Mouse (Mus musculus) adrenal gland, adult 18-20 months (tissue): ENCODE data around the gene Wdr25. TPM values are rescaled to one million over a fixed set of nuclear protein-coding genes. Genes with fewer than 3 reads are reported as not detected.
A peak's percentile ranks its signal among the peaks of the same experiment; 100 is the strongest.

ENCODE experiments used
- DNase-seq, 2 experiments: peaks; one replicate each; pipeline ENCODE4 v3.0.0; 2021 to 2022; ENCODE audit warnings: low spot score in 2 of 2
- total RNA-seq, 2 experiments: library from RNA; stranded (reverse); gene quantifications; 1 replicate in 1 of 2; 2 replicates in 1 of 2; pipeline ENCODE4 v1.2.3; 2021

Wdr25 gene
- total RNA-seq, 2 experiments from 2014 or later, result 5.0 to 5.7 TPM

DNA sequence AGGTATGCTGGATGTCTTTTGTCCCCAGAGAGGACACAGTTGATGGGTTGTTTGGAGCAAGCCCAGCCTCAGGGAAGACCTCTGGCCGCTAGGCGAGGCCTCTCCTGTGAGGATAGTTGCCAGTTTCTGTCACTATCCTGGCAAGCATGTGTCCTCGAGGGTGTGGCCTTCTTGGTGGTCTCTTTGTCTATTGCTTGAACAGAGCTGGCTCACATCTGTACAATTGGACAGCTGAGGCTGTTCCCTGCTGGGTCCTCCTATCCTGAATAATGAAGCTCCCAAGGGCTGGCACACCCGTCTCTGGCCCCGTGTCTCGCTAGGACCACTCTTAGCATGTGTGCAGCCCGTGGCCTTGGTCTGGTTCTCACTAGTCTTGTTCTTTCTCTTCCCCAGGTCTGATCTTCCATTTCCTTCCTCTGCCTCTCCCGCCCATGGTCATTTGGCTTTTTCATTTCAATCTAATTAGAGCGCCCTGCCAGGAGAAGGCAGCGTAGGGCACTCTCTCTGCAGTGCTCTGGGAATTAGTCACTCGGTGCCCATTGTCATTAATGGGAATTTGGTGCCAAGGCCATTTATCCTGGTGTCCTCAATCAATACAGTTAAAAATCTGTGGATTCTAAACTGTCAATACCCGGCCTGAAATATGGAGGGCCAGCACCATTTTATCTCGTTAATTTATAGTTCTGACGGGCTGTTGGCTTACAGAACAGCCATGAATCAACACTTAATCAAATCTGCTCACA is 88.7 kb downstream of the Wdr25 start:
- DNase-seq, result no peak

DNA sequence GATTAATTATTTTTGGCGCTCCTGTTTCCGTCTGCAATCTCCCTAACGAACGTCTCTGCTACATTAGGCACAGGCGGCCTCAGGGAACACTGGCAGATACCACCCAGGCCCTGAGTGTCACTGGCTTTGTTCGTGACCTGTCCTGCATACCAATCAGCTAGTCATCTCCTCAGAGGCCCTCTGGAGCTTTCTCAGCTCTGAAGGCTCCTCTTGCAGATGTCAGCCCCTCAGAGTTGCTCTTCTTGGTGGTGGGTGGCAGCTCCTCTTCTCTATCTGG is 89.2 kb downstream of the Wdr25 start:
- no peak for DNase-seq

GRCm38 (mm10) chr12:108983496-108983895 is 90.1 kb downstream of the Wdr25 start:
- DNase-seq, result no peak

GRCm38 (mm10) chr12:108984471-108984870 is 91.0 kb downstream of the Wdr25 start:
- DNase-seq, result no peak

GRCm38 (mm10) chr12:108985025-108985424 is 91.6 kb downstream of the Wdr25 start:
- DNase-seq, result no peak

- DNase-seq, result no peak
Observed at GRCm38 (mm10) chr12:108987448-108987847, 94.0 kb downstream of the Wdr25 start.

GRCm38 (mm10) chr12:108990425-108990824 is 97.0 kb downstream of the Wdr25 start:
- DNase-seq, result no peak

GRCm38 (mm10) chr12:108993046-108993445 is 99.6 kb downstream of the Wdr25 start:
- DNase-seq, result no peak

DNA sequence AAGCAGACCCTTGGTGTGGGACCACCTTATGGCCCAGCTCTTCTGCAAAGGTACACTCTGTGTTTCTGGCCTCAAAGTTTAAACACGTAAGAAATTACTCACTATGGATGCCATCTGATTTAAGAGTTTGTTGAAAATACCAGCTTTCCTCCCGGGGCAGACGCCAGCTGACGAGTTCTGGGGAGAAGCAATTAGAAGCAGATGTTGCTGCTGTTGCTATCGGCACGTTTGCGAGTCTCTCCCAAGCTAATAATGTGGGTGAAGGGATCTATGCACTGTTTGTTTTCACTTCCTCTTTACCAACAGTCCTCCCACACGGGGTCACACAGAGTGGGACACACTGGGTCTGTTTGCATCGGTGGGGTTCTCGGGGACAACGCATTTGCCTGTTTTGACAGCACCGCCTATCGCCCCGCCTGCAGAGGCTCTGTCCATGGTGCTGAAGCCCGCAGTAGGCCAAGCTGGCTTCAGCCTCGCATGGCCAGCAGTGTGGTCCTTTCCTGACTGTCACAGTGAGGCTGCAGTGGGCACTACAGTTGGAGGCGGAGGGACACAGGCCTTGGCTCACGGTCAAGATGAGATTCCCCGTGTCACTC is 101.1 kb downstream of the Wdr25 start:
- peak; percentile 78 for DNase-seq

GRCm38 (mm10) chr12:108995976-108996636 is 102.7 kb downstream of the Wdr25 start:
- no peak for DNase-seq

- DNase-seq, result no peak
Observed at GRCm38 (mm10) chr12:108997249-108997648, 103.8 kb downstream of the Wdr25 start.

DNA sequence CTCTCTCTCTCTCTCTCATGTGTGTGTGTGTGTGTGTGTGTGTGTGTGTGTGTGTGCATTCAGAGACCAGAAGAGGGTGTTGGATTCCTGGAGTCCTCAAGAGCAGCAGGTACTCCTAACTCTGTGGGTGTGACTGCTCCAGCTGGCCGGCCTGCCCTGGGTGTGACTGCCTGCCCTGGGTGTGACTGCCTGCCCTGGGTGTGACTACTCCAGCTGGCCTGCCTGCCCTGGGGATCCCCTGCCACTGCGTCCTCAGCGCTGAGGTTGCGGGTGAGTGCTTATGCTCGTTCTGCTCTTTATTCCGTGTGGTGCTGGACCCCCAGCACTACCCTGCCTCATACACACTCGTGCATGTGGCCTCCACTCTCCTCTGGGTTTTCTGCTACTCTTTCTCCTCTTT is 109.5 kb downstream of the Wdr25 start:
- no peak for DNase-seq

GRCm38 (mm10) chr12:109010070-109010649 is 116.7 kb downstream of the Wdr25 start:
- no peak for DNase-seq

- DNase-seq, result no peak
Observed at GRCm38 (mm10) chr12:109022181-109022691, 128.8 kb downstream of the Wdr25 start.

- DNase-seq, result no peak
Observed at GRCm38 (mm10) chr12:109022966-109023365, 129.5 kb downstream of the Wdr25 start.

DNA sequence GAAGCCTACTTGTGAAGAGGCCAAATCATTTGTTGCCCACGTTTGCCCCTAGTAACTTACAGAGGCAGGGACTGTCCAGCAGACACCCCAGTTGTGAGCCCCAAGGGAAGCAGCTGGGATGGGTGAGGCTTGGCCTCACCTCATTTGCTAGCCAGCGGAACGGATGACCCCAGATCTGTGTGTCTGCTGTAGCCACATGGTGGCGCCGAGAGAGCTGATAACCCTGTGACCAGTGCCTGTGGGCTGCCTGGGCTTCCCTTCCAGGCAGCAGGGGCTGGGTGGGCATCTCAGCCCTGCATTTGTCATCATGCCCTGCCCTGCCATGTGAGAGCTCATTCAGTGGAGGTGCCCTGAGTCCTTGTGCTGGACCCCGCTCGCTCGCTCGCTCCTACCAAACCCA is 130.3 kb downstream of the Wdr25 start:
- DNase-seq, result no peak

- no peak for DNase-seq
Observed at GRCm38 (mm10) chr12:109037026-109037425, 143.6 kb downstream of the Wdr25 start.

- no peak for DNase-seq
Observed at GRCm38 (mm10) chr12:109038179-109038819, 144.9 kb downstream of the Wdr25 start.

DNA sequence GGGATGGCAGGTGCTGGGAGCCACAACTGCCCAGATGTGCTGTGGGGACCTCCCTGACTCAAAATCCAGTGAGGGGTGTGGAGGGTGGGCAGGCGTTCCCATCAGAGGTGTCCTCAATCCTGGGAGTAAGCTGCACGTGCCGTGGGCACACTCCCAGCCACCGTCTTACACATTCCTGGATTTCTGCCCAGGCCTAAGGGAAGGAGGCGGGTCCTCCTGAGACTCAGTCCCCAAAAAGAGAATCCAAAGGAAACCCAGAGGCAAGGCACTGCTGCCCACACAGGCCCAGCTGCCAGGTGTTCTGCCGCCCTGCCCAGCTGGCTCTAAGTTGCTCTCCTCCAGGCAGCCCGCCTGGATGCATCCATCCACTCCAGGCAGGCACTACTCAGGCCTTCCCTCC is 145.9 kb downstream of the Wdr25 start:
- DNase-seq, result no peak

GRCm38 (mm10) chr12:109044497-109044896 is 151.1 kb downstream of the Wdr25 start:
- DNase-seq, result no peak

GRCm38 (mm10) chr12:109045581-109045980 is 152.2 kb downstream of the Wdr25 start:
- no peak for DNase-seq
